Mouse (Mus musculus) lung, adult 2 months (tissue): ENCODE data around the gene Cyb5r1. TPM values are rescaled to one million over a fixed set of nuclear protein-coding genes. Genes with fewer than 3 reads are reported as not detected.
"Not testable (repeated sequence)": the region's sequence is repeated elsewhere in the genome, so short reads cannot be mapped to it uniquely, and the experiment has no call there.

Experiments
- DNase-seq: peaks from one replicate; pipeline ENCODE4 v3.0.0; 2022
- H3K4me1 ChIP-seq: fragments of 200-500 bp; 2 replicates; pipeline ENCODE4 v1.6.1; 2011; ENCODE audit warnings: low read length; ENCODE audit not compliant: control insufficient read depth, insufficient read depth
- H3K4me3 ChIP-seq: fragments of 200-500 bp; replicated peaks from 2 replicates; pipeline ENCODE3; 2011; ENCODE audit warnings: low read depth, mild to moderate bottlenecking, control low read depth, low read length; ENCODE audit errors: extremely low read depth
- CTCF ChIP-seq: fragments of 200-500 bp; IDR thresholded peaks from 2 replicates; pipeline ENCODE4 v1.5.1; 2011; ENCODE audit warnings: mild to moderate bottlenecking, low read length, control low read depth; ENCODE audit not compliant: insufficient read depth
- POLR2A ChIP-seq: fragments of 200-500 bp; IDR thresholded peaks from 2 replicates; pipeline ENCODE4 v1.6.1; 2011; ENCODE audit warnings: low read depth, mild to moderate bottlenecking, control low read depth, low read length, borderline replicate concordance; ENCODE audit errors: extremely low read depth
- WGBS: fragments of 180-500 bp; shearing (Covaris S2); methylation state at CpG from one replicate; pipeline ENCODE4 v1.1.7; 2018; 5-methylcytosine and 5-hydroxymethylcytosine counted together
- polyA plus RNA-seq: library from polyadenylated mRNA; depleted of rRNA; stranded (reverse); fragments of >200 nt; gene quantifications from 2 replicates; pipeline ENCODE4 v1.2.3, GENCODE M21; 2012

Cyb5r1 gene
- polyA plus RNA-seq, 1 experiment, result 59.5 TPM

DNA sequence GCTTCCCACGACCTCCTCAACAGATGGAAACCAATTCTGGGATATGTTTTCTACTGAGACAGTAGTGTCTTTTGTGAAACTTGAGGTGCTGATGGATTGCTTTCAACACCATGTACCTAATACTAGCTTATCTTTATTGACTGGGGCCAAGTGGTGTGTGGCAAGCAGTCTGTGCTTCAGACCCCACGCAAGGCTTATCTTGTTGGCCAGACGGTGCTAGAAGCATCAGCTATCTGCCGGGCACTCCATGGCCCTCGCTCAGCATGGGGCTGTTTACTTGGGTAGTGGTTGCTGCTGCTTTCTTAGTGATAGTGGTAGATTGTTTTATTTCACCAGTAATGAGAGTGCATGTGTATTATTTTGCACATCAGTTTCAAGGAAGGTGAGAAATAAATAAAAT is 20.9 kb downstream of the Cyb5r1 start:
- WGBS, result 60% methylated on average over 5 of the region's 5 CpGs
- H3K4me3 ChIP-seq, result no peak overlapping the region
- TF ChIP-seq POLR2A (no peak), CTCF (no peak)
- DNase-seq, result no peak
- 0 out of 2 replicates have a peak, but pooled peaks cover 4% of the 10 kb centered on the region for H3K4me1 ChIP-seq

DNA sequence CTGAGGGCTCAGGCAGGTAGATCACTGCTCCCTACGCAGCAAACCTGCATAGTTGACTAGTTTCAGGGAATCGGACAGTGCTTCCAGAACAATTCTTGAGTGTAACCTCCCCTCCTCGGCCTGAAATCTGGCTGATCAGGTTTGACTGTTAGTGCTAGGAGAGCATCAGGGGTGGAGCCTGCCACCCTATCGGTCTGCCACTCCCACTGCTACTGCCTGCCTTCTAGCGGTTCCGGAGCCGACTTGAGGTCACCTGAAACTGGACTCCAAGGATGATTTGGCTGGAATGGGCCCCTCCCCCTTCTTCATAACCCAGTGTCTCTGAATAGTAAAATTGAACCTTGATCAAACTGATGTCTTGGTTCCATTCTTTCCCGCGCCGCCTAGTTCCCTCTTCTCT is 27.6 kb downstream of the Cyb5r1 start:
- no peak for TF ChIP-seq CTCF
- TF ChIP-seq POLR2A, result no peak
- 82% methylated on average over 10 of the region's 10 CpGs for WGBS

DNA sequence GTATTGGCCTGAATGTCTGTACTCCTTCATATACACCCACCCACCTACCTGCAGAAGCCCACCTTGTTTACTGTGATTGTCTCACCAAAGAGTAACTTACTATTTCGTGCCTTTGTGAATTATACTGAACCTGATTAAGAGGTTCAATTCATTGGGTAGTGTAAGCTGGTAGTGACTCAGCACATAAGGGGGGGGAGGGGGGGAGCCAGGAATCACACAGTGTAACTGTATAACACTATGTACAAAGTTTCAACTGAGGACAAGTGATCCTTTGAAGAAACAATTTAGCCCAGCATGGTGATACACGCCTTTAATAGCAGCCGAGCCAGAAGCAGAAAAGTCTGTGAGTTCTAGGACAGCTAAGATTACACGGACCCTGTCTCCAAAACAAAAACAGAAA is 28.1 kb downstream of the Cyb5r1 start:
- DNase-seq, result no peak
- Histone ChIP-seq H3K4me1 (no peaks in the 10 kb centered on the region), H3K4me3 (no peak overlapping the region)
- 91% methylated on average over 4 of the region's 4 CpGs for WGBS
- no peak for TF ChIP-seq CTCF
- no peak for TF ChIP-seq POLR2A

More for the DNA sequence above, 27.6 kb downstream of the Cyb5r1 start:
- Histone ChIP-seq H3K4me1 (no peaks in the 10 kb centered on the region), H3K4me3 (no peak overlapping the region)
- no peak for DNase-seq

DNA sequence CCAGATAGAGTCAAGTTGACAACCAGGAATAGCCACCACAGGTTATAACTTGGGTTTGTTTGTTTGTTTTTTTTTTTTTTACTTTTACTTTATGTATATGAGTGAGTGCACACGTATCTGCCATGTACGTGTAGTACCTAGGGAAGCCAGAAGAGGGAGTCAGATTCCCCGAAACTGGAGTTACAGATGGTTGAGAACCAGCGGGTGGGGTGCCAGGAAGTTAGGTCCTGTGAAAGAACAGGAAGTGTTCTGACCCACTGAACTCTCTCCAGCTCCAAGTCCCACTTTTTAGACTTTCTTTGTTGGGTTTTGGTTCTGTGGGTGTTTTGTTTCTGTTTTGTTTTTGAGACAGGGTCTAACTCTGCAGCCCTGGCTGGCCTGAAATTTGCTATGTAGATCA is 30.1 kb downstream of the Cyb5r1 start:
- H3K4me3 ChIP-seq, result no peak overlapping the region
- TF ChIP-seq POLR2A, result no peak
- TF ChIP-seq CTCF, result no peak
- DNase-seq, result no peak
- no peaks in the 10 kb centered on the region for H3K4me1 ChIP-seq
- 24% methylated on average over 4 of the region's 4 CpGs for WGBS

DNA sequence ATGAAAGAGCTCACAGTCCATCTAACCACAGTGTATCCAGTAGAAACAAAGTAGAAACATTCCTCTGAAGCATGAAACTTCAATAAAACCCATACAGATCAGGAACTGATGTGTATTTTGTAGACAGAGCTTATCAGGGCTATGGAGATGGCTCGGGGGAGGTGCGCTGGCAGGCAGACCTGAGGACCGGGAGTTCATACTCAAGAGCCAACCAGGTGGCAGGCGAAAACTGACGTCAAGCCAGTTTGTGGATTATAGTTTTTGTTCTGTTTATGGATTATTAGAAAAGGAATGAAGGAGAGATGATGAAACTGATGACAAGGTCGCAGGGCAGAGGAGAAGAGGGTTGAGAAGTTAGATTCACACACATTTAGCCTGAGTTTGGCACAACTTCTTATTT is 35.1 kb downstream of the Cyb5r1 start:
- Histone ChIP-seq H3K4me1 (no peaks in the 10 kb centered on the region), H3K4me3 (no peak overlapping the region)
- 78% methylated on average over 6 of the region's 6 CpGs for whole genome bisulfite sequencing
- DNase-seq, result no peak
- TF ChIP-seq CTCF (no peak), POLR2A (no peak)

DNA sequence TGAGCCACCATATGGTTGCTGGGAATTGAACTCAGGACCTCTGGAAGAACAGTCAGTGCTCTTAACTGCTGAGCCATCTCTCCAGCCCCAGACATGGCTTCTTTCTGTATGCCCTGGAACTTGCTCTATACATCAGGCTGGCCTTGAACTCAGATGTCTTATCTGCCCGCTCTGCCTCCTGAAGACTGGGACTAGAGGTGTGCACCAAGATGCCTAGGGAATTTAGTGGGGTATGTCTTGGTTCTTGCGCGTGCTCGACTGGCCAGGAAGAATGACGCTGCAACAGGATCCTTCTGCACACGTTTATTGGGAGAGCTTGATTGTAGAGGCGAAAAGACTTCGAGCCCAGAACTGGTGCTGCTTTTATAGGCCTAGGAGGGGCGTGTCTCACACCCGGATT is 36.4 kb downstream of the Cyb5r1 start:
- 95% methylated on average over 8 of the region's 10 CpGs for WGBS
- not testable (repeated sequence) for H3K4me3 ChIP-seq

DNA sequence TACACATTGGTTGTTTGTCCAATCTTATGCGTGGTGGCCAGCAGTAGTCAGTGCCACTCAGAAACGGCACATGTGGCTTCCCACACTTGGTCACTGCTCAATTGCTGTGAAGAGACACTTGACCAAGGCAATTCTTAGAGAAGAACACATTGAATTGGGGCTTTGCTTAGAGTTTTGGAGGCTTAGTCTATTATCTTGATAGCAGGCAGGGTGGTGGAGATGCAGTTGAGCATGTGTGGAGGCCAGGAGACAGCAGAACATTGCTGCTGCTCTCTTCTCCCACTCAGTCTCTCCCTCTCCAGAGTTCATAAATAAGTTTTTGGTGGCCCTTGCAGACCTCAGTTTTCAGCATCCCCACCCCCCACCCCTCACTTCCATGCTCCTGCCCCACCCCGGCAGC is 37.0 kb downstream of the Cyb5r1 start:
- no peak overlapping the region for H3K4me3 ChIP-seq
- H3K4me1 ChIP-seq, result no peaks in the 10 kb centered on the region
- TF ChIP-seq POLR2A (no peak), CTCF (no peak)
- DNase-seq, result no peak
- WGBS, result 84% methylated on average over 3 of the region's 3 CpGs

More for the DNA sequence above, 36.4 kb downstream of the Cyb5r1 start:
- H3K4me1 ChIP-seq, DNase-seq: not testable (repeated sequence)

DNA sequence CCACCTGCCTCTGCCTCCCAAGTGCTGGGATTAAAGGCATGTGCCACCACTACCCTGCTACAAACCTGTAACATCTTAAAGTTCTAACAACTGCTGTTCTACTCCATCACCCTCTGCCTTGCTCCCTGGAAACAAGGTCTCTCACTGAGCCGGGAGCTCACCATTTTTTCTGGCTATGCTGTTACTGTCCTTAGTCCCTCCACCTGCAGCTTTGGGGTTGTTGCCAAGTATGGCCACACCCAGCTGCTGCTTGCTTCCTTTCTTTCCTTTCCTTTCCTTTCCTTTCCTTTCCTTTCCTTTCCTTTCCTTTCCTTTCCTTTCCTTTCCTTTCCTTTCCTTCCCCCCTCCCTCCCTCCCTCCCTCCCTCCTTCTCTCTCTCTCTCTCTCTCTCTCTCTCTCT is 37.9 kb downstream of the Cyb5r1 start:
- H3K4me3 ChIP-seq, H3K4me1 ChIP-seq, DNase-seq: not testable (repeated sequence)
- 48% methylated on average over 1 of the region's 1 CpGs for WGBS

DNA sequence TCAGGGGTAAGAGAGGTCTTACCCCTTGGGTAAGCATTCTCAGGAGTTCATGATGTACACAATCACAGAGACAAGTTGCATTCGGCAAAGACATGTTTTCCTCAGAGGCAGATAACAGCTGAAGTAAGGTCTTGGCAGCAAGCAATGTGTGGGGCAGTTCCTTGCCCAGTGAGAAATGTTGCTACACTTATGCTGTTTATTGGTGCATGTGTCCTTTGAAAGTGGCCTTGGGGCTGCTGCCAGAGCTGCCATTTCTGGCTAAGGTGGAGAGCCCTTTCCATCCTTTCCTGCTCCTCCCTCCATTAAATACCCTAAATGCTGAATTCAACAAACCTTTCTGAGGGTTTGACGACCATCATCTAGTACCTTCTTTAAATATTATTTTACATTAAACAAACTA is 40.1 kb downstream of the Cyb5r1 start:
- no peak for DNase-seq
- TF ChIP-seq CTCF (no peak), POLR2A (no peak)
- 72% methylated on average over 2 of the region's 2 CpGs for WGBS
- Histone ChIP-seq H3K4me3 (no peak overlapping the region), H3K4me1 (no peaks in the 10 kb centered on the region)

DNA sequence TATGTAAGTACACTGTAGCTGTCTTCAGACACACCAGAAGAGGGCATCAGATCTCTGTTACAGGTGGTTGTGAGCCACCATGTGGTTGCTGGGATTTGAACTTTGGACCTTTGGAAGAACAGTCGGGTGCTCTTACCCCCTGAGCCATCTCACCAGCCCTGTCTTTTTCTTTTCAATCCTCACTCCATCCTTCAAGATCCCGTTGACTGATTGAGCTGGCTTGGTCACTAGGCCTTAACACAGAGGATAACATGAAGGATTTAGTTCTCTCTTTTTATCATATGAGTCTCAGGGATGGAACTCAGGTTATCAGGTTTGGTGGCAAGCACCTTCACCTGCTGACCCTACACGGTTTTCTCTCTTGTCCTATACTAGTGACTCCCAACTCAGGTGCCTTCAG is 43.2 kb downstream of the Cyb5r1 start:
- WGBS, result 58% methylated on average over 3 of the region's 3 CpGs
- not testable (repeated sequence) for H3K4me1 ChIP-seq, DNase-seq, H3K4me3 ChIP-seq

DNA sequence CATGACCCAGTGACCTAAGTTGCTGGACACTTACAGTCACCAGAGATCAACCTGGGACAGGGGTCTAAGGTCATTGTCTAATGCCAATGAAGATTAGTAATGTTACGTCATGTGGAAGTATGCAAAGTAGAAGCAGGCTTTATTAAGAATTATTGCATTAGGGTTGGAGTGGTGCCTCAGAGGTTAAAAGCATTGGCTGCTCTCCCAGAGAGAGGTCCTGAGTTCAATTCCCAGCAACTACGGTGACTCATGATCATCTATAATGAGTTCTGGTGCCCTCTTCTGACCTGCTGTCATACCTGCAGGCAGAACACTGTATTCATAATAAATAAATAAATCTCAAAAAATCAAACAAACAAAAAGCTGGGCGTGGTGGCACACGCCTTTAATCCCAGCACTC is 44.8 kb downstream of the Cyb5r1 start:
- 78% methylated on average over 4 of the region's 4 CpGs for WGBS
- Histone ChIP-seq H3K4me1 (peaks cover 4% of the 10 kb centered on the region; the same call in 1 of the 2 replicates), H3K4me3 (no peak overlapping the region)
- TF ChIP-seq POLR2A (no peak), CTCF (no peak)
- DNase-seq, result no peak
